Mouse (Mus musculus): Measurements from ENCODE around the gene Tuba8. TPM values are rescaled to one million over a fixed set of nuclear protein-coding genes. Genes with fewer than 3 reads are reported as not detected.

Tuba8 gene
- polyA plus RNA-seq, 1 experiment from 2014 or later = 0.68 TPM

GRCm38 (mm10) chr6:121221876-121222597, 11.5 kb downstream of the Tuba8 start:
- Histone ChIP-seq H3K27me3 (replicated peaks; ENCODE audit: control insufficient read depth, insufficient read depth, low read length) (no peaks in the 10 kb centered on the region), H3K27ac (ENCODE audit: low read length) (no peak overlapping the region), H3K4me2 (ENCODE audit: low read depth, low read length) (no peak overlapping the region), H3K36me3 (ENCODE audit: control insufficient read depth, insufficient read depth, low read length) (no peaks in the 10 kb centered on the region), H3K4me3 (ENCODE audit: low read length) (no peak overlapping the region), H3K9me3 (ENCODE audit: control insufficient read depth, low read length) (no peaks in the 10 kb centered on the region), H3K4me1 (ENCODE audit: control insufficient read depth, insufficient read depth, low read length) (no peaks in the 10 kb centered on the region), H3K9ac (ENCODE audit: low read depth, low read length) (no peak overlapping the region)
- WGBS = 71% methylated on average over 8 of the region's 8 CpGs
- ATAC-seq = no peak

DNA sequence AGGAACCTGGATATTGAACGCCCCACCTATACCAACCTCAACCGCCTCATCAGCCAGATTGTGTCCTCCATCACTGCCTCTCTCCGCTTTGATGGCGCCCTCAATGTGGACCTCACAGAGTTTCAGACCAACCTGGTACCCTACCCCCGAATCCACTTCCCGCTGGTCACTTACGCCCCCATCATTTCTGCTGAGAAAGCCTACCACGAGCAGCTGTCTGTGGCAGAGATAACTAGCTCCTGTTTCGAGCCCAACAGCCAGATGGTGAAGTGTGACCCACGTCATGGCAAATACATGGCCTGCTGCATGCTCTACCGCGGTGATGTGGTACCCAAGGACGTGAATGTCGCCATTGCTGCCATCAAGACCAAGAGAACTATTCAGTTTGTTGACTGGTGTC, 12.5 kb downstream of the Tuba8 start:
- no peaks in the 10 kb centered on the region for H3K9me3 ChIP-seq (ENCODE audit: control insufficient read depth, low read length)
- no peaks in the 10 kb centered on the region for H3K36me3 ChIP-seq (ENCODE audit: control insufficient read depth, insufficient read depth, low read length)
- no peak for ATAC-seq
- no peaks in the 10 kb centered on the region for H3K4me1 ChIP-seq (ENCODE audit: control insufficient read depth, insufficient read depth, low read length)
- H3K27me3 ChIP-seq (replicated peaks; ENCODE audit: control insufficient read depth, insufficient read depth, low read length) = no peaks in the 10 kb centered on the region
- H3K4me2 ChIP-seq (ENCODE audit: low read depth, low read length) = no peak overlapping the region
- no peak overlapping the region for H3K4me3 ChIP-seq (ENCODE audit: low read length)
- WGBS = 97% methylated on average over 14 of the region's 14 CpGs
- H3K9ac ChIP-seq (ENCODE audit: low read depth, low read length) = no peak overlapping the region
- H3K27ac ChIP-seq (ENCODE audit: low read length) = no peak overlapping the region

- Histone ChIP-seq H3K9ac (ENCODE audit: low read depth, low read length) (no peak overlapping the region), H3K4me1 (ENCODE audit: control insufficient read depth, insufficient read depth, low read length) (no peaks in the 10 kb centered on the region), H3K27ac (ENCODE audit: low read length) (no peak overlapping the region), H3K36me3 (ENCODE audit: control insufficient read depth, insufficient read depth, low read length) (no peaks in the 10 kb centered on the region), H3K4me2 (ENCODE audit: low read depth, low read length) (no peak overlapping the region), H3K9me3 (ENCODE audit: control insufficient read depth, low read length) (no peaks in the 10 kb centered on the region), H3K4me3 (ENCODE audit: low read length) (no peak overlapping the region), H3K27me3 (replicated peaks; ENCODE audit: control insufficient read depth, insufficient read depth, low read length) (no peaks in the 10 kb centered on the region)
- ATAC-seq = no peak
- 64% methylated on average over 5 of the region's 5 CpGs for WGBS
Observed at GRCm38 (mm10) chr6:121224067-121224466, 13.6 kb downstream of the Tuba8 start.

- ATAC-seq = no peak
Observed at GRCm38 (mm10) chr6:121224993-121225392, 14.5 kb downstream of the Tuba8 start.

GRCm38 (mm10) chr6:121226043-121226442, 15.5 kb downstream of the Tuba8 start:
- Histone ChIP-seq H3K27me3 (replicated peaks; ENCODE audit: control insufficient read depth, insufficient read depth, low read length) (no peaks in the 10 kb centered on the region), H3K4me1 (ENCODE audit: control insufficient read depth, insufficient read depth, low read length) (no peaks in the 10 kb centered on the region), H3K36me3 (ENCODE audit: control insufficient read depth, insufficient read depth, low read length) (no peaks in the 10 kb centered on the region), H3K27ac (ENCODE audit: low read length) (no peak overlapping the region), H3K9me3 (ENCODE audit: control insufficient read depth, low read length) (no peaks in the 10 kb centered on the region), H3K9ac (ENCODE audit: low read depth, low read length) (no peak overlapping the region), H3K4me3 (ENCODE audit: low read length) (no peak overlapping the region), H3K4me2 (ENCODE audit: low read depth, low read length) (no peak overlapping the region)
- no peak for ATAC-seq
- WGBS = 51% methylated on average over 4 of the region's 4 CpGs

More at GRCm38 (mm10) chr6:121224993-121225392, 14.5 kb downstream of the Tuba8 start:
- Histone ChIP-seq H3K36me3 (ENCODE audit: control insufficient read depth, insufficient read depth, low read length) (no peaks in the 10 kb centered on the region), H3K9me3 (ENCODE audit: control insufficient read depth, low read length) (no peaks in the 10 kb centered on the region), H3K4me1 (ENCODE audit: control insufficient read depth, insufficient read depth, low read length) (no peaks in the 10 kb centered on the region), H3K4me2 (ENCODE audit: low read depth, low read length) (no peak overlapping the region), H3K27ac (ENCODE audit: low read length) (no peak overlapping the region), H3K9ac (ENCODE audit: low read depth, low read length) (no peak overlapping the region), H3K4me3 (ENCODE audit: low read length) (no peak overlapping the region), H3K27me3 (replicated peaks; ENCODE audit: control insufficient read depth, insufficient read depth, low read length) (no peaks in the 10 kb centered on the region)
- 10% methylated on average over 6 of the region's 6 CpGs for WGBS

DNA sequence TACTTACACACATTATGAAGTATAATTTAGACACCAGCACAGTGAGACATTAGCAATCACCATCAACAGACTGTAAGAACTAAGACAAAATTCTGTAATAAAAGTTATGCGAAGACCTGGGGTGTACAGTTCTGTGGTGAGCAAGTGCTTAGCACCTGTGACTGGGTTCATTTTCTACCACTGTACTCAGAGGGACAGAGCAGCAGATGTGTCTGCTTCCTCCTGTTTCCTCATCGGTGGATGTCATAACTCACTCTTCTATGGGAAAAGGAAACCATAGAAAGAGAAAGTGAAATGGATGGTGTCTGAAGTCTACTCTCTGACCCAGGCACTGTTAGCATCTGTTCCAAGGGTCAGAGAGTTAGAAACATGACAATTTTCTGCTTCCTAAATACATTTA, 16.2 kb downstream of the Tuba8 start:
- no peaks in the 10 kb centered on the region for H3K27me3 ChIP-seq (replicated peaks; ENCODE audit: control insufficient read depth, insufficient read depth, low read length)
- no peak overlapping the region for H3K4me2 ChIP-seq (ENCODE audit: low read depth, low read length)
- H3K27ac ChIP-seq (ENCODE audit: low read length) = no peak overlapping the region
- no peak overlapping the region for H3K4me3 ChIP-seq (ENCODE audit: low read length)
- WGBS = 68% methylated on average over 2 of the region's 2 CpGs
- no peak for ATAC-seq
- no peak overlapping the region for H3K9ac ChIP-seq (ENCODE audit: low read depth, low read length)
- H3K4me1 ChIP-seq (ENCODE audit: control insufficient read depth, insufficient read depth, low read length) = no peaks in the 10 kb centered on the region
- H3K9me3 ChIP-seq (ENCODE audit: control insufficient read depth, low read length) = no peaks in the 10 kb centered on the region
- H3K36me3 ChIP-seq (ENCODE audit: control insufficient read depth, insufficient read depth, low read length) = no peaks in the 10 kb centered on the region

DNA sequence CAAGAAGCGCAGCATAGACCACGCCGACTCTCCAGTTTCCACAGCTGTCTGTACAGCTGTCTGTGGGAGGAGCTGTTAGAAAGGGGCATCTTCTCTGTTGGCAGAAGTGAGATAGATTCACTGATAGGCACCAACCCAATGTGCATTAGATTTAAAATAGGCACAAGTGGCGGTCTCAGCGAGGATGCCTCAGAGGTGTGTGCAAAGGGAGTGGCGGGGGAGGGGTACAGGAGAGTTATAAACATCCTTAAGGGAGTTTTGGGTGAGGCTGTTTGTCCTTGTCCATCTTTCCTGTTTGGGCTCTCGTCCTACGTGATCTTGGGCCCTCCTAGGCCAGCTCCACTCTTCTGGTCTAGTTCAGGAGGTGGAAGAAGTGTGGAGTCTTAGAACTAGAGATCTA, 17.9 kb downstream of the Tuba8 start:
- no peaks in the 10 kb centered on the region for H3K9me3 ChIP-seq (ENCODE audit: control insufficient read depth, low read length)
- no peak overlapping the region for H3K27ac ChIP-seq (ENCODE audit: low read length)
- no peak for ATAC-seq
- H3K4me2 ChIP-seq (ENCODE audit: low read depth, low read length) = no peak overlapping the region
- no peak overlapping the region for H3K4me3 ChIP-seq (ENCODE audit: low read length)
- no peaks in the 10 kb centered on the region for H3K4me1 ChIP-seq (ENCODE audit: control insufficient read depth, insufficient read depth, low read length)
- no peaks in the 10 kb centered on the region for H3K27me3 ChIP-seq (replicated peaks; ENCODE audit: control insufficient read depth, insufficient read depth, low read length)
- 62% methylated on average over 8 of the region's 8 CpGs for WGBS
- H3K36me3 ChIP-seq (ENCODE audit: control insufficient read depth, insufficient read depth, low read length) = no peaks in the 10 kb centered on the region
- H3K9ac ChIP-seq (ENCODE audit: low read depth, low read length) = no peak overlapping the region

GRCm38 (mm10) chr6:121232652-121233051, 22.2 kb downstream of the Tuba8 start:
- peak; percentile 59 for ATAC-seq
- 53% methylated on average over 1 of the region's 1 CpGs for WGBS
- Histone ChIP-seq H3K4me3 (ENCODE audit: low read length) (no peak overlapping the region), H3K9ac (ENCODE audit: low read depth, low read length) (no peak overlapping the region), H3K4me2 (ENCODE audit: low read depth, low read length) (no peak overlapping the region), H3K27ac (ENCODE audit: low read length) (no peak overlapping the region), H3K36me3 (ENCODE audit: control insufficient read depth, insufficient read depth, low read length) (no peaks in the 10 kb centered on the region), H3K4me1 (ENCODE audit: control insufficient read depth, insufficient read depth, low read length) (no peaks in the 10 kb centered on the region), H3K27me3 (replicated peaks; ENCODE audit: control insufficient read depth, insufficient read depth, low read length) (no peaks in the 10 kb centered on the region), H3K9me3 (ENCODE audit: control insufficient read depth, low read length) (no peaks in the 10 kb centered on the region)

DNA sequence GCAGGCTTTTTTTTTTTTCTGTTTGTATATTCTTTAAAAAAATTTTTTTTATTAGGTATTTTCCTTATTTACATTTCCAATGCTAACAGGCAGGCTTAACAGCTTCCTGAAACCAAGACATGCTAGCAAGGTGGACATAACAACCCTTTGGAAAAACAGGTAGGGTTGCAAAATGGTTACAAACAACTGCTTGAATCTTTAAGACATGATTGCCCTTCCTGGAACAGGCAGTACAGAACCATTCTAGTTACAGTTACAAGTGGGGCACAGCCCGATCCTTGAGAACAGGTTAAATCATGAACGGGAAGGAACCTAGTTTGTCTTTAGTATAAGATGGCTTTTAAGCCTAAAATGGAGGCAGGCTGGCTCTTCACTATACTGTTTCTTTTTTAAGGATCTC, 25.9 kb downstream of the Tuba8 start:
- H3K9me3 ChIP-seq (ENCODE audit: control insufficient read depth, low read length) = no peaks in the 10 kb centered on the region
- 86% methylated on average over 2 of the region's 2 CpGs for WGBS
- H3K27me3 ChIP-seq (replicated peaks; ENCODE audit: control insufficient read depth, insufficient read depth, low read length) = no peaks in the 10 kb centered on the region
- H3K4me1 ChIP-seq (ENCODE audit: control insufficient read depth, insufficient read depth, low read length) = no peaks in the 10 kb centered on the region
- no peak overlapping the region for H3K27ac ChIP-seq (ENCODE audit: low read length)
- no peak overlapping the region for H3K9ac ChIP-seq (ENCODE audit: low read depth, low read length)
- no peak overlapping the region for H3K4me2 ChIP-seq (ENCODE audit: low read depth, low read length)
- no peak for ATAC-seq
- no peak overlapping the region for H3K4me3 ChIP-seq (ENCODE audit: low read length)
- no peaks in the 10 kb centered on the region for H3K36me3 ChIP-seq (ENCODE audit: control insufficient read depth, insufficient read depth, low read length)

DNA sequence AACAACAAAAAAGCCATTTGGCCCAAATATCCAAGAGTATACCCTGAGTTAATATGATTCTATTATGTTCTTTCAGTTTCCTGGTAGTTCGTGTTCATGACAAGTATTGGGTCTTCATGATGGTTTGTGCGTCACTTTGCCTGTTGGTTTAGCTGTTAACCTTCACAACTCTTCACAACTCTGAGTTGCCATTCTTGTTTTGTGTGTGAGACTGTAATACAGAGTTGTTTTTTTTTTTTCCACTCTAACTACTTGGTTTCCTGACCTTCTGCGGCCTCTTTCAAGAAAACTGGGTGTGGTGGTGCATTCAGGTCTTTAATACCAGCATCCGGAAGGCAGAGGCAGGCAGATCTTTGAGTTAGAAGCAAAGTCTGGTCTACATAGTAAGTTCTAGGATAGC, 27.7 kb downstream of the Tuba8 start:
- no peak for ATAC-seq
- no peak overlapping the region for H3K4me2 ChIP-seq (ENCODE audit: low read depth, low read length)
- whole genome bisulfite sequencing = 88% methylated on average over 4 of the region's 4 CpGs

More for the DNA sequence above, 27.7 kb downstream of the Tuba8 start:
- no peaks in the 10 kb centered on the region for H3K36me3 ChIP-seq (ENCODE audit: control insufficient read depth, insufficient read depth, low read length)
- H3K4me1 ChIP-seq (ENCODE audit: control insufficient read depth, insufficient read depth, low read length) = no peaks in the 10 kb centered on the region
- H3K4me3 ChIP-seq (ENCODE audit: low read length) = no peak overlapping the region
- H3K9me3 ChIP-seq (ENCODE audit: control insufficient read depth, low read length) = no peaks in the 10 kb centered on the region
- H3K27me3 ChIP-seq (replicated peaks; ENCODE audit: control insufficient read depth, insufficient read depth, low read length) = no peaks in the 10 kb centered on the region
- H3K9ac ChIP-seq (ENCODE audit: low read depth, low read length) = no peak overlapping the region
- H3K27ac ChIP-seq (ENCODE audit: low read length) = no peak overlapping the region
